Mouse (Mus musculus): ENCODE measurements around the gene Tyro3.

Tyro3 gene

DNA sequence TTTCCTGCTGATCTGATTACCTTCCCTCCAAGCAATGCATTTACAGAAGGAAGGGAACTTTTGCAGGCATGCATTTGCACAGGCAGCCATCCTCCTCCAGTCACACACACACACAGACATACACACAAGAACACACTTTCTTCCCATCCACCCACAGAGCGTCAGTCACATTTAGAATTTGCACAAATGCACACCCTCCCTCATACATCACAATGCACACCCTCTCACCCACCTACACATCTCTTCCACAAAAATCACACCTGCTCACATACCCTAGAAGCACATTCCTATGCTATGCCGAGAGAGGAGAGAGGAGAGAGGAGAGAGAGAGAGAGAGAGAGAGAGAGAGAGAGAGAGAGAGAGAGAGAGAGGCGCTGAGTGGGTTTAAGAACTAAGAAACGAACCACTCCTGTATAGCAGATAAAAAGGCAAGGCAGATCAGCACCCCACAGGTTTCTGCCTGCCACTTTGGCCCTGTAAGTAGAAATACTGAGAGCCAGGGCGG lies at the start of gene Tyro3:
TSS of gene Tyro3 (plus strand) at position 455 of the 505 bp plus-strand sequence.
- DNase-seq, result no peak

DNA sequence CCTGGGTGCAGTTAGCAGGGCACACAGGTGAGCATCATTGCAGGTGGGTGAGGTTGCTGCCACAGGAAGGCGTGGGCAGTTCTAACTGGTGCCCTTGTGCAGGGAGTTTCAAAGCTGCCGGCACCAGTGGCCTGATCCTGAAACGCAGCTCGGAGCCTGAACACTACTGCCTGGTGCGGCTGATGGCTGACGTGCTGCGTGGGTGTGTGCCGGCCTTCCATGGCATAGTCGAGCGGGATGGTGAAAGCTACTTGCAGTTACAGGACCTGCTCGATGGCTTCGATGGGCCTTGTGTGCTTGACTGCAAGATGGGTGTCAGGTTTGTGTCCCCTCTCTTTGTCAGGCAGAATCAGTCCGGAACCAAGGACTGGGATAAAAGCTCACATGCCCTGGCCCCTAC lies 48.3 kb upstream of the Tyro3 start:
- no peak for DNase-seq

DNA sequence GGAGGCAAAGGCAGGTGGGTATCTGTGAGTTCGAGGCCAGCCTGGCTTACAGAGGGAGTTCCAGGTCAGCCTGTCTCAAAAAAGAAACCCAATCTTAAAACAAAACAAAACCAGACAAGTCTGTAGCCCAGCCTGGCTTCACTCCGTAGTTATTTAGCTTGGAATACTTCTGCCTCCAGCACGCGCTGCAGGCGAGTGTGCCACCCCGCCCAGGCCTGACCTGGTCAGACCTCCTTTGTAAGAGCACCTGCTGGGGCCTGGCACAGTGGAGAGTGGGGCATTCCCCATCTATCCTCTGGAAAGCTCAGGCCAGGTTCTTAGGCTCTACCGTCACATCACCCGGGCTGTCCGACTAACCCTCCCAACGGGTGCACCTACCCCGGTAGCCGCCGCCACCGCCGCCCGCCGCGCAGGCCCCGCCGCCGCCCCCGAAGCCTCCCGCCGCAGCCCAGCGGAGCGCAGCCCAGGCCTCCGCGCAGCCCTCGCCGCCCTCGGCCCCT lies 39.9 kb upstream of the Tyro3 start:
- peak; percentile 24 for DNase-seq

DNA sequence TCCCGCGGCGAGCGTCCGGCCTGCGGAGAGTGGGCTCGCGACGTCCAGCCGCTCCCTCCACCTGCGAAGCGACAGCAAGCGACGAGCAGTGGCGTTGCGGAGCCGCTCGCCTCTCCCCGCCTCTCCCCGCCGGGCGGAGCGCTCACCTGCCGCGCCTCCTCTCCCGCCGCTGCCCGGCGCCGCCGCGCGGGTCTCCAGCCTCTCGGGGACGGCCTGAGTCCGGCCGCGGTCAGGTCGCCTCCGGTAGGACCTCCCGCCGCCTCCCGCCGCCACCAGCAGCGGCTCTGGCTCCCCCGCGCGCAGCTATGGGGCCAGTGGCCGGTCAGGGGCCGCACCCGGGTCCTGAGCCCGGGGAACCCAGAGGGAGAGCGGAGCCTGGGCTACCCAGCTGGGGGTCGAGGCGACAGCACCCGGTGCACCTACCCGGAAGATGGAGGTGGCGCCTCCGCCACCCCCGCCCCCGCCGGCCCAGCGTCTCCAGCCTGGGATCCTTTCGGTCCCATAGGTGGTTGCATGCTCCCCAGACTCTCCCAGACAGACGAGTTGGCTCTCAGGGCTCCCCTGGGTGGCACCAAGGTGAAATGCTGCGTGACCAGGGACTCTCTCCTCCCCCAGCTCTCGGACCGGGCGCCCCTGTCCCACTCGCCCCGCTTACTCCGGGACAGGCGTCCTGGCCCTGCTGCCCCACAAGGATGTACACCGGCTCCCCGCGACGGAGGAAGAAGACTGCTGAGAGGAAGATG lies 39.3 kb upstream of the Tyro3 start:
- DNase-seq, result peak; percentile 21

DNA sequence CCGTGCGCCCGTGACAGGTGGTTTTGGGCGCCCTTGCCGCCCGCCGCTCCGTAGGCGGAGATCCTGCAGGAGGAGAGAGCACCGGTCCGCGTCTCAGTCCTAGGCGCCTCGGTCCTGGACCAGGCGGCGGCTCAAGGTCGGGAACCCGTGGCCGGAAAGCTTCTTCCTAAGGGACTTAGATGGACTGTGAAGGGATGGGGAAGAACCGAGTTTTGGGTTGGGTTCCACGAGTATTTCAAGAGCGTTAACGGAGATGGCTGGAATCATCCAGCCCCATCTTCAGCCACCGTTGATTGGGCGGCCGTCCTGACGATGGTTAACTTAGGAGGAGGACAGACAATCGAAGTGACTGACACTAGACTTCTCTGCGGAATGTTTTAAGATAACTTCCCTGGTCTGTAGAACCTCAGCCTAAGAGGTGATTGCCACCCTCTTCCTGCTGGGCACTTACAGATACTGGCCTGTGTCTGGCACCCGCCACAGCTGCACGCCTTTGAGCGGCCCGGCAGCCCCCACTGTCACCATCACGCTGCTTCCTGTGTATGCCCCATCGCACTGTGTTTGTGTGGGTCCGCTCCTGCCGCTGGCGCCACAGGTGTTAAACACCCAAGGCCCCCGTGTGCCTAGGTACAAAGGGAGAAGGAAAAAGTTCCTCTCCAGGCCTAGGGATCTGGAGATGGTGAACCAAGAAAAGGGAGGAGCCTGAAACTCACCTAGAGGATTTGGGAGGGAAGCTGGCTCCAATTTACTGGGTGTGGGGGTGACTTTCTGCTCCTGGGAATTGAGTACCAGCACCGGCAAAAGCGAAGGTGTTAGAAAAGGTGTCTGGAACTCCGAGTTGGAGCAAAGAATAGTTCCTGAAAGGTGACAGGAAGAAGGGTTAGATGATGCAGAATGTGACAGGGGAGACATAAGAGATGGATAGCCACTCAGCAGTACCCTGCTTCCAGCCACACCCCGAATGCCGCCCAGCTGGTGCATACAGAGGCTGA lies 38.4 kb upstream of the Tyro3 start:
- DNase-seq, result peak; percentile 7

DNA sequence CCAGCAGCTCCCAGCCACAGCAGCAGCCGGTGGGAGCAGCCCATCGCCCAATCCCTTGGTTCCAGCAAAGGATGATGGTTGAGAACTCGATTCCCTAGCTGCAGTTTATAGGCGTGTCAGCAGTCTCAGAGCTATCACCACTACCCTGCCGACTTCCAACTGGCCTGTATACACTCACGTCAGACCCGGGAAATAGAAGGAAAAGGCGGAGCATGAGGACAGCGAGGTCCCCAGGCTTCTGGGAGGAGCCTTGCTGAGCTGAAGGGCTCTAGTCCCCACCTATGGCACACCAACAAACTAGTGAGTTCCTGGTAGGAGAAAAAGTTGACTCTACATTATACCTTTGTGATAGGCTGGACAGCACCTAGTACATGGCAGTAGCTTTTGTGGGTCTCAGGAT lies 37.3 kb upstream of the Tyro3 start, which contains the start of gene Ltk:
TSS of gene Ltk (minus strand) at position 181 of the 400 bp plus-strand sequence.
- DNase-seq, result no peak

DNA sequence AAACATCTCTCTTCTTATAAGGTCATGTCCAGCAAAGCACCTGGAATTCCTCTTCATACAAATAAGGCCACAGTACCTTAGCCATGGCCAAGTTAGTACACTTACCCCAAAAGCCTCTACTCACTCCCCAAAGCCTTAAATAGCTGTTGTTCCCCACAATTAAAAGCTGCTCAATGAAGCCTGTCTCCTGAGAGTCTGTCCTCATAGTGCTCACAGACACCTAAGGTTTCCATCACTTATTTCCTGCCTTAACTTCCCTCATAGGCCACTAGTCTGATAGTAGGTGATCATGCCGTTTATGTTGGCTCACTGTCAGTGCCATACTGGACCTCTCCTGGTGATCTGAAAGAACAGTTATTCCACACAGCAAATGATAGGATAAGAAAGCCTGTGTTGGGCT lies 35.3 kb upstream of the Tyro3 start:
- DNase-seq, result no peak

DNA sequence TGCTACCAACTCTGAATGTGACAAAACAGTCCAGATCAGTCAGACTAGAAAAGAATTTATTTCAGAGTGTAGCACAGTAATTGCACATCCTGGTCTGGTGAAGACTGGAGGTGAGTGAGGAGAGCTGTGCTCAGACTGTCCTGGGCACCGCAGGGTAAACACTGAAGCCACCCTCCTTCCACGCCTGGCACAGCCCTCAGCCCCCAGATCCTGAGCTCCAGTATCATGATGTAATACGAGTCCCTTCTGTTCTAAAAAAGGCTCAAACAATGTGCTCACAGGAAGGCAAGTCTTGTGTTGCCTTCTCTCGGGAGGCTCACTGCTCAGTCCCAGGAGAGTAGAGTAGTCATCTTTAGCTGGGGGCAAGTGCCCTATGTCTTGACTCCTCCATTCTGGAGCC lies 33.6 kb upstream of the Tyro3 start:
- DNase-seq, result no peak

DNA sequence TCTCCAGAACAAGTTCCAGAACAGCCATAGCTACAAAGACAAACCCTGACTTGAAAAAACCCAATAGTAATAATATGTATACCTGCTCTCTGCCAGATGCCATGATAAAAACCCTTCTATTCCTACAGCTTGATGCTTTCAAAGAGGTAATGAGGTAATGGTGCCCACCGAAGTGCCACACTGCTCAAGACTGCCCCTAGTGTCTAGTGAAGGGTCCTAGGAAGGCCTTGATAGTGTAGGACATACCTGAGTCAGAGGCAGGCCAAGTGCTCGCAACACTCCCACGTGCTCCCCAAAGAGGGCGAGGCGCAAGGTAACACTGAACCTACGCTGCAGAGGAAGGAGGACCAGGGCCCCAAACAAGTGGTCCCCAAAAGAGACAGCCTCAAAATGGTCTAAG lies 30.3 kb upstream of the Tyro3 start:
- peak; percentile 9 for DNase-seq

DNA sequence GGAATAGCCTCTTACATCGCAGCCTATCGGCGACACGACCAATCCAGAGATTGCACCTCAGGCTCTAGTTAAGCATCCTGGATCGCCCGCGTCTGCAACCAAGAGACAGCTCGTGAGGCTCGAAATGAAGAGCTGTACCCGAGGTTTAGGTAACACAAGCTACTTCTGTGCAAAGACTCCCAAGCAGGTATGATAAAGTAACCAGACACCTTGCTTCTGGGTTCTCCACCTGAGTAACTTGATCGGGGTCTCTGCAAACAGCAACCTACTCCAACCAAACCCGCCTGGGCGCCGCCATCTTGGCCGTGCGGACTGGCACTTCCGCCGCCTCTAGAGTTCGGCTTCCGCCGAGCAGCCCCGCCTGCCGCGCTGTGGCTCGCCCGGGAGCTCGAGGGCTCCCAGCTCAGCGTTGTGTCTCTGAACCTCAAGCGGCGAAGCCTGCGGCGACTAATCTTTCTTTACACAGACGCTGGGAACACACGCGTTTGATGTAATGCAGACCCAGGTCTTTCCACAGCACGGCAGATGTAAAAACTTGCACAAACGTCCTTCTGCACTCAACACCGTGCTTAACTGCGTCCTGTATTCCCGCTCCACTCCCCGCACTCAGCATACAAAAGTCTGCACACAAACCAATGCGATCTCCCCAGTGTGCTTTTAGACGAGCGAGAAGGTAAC lies 10.2 kb upstream of the Tyro3 start, which contains the start of gene Rpap1:
TSS of gene Rpap1 (minus strand) at position 332 of the 678 bp plus-strand sequence.
- DNase-seq, result peak; percentile 82

DNA sequence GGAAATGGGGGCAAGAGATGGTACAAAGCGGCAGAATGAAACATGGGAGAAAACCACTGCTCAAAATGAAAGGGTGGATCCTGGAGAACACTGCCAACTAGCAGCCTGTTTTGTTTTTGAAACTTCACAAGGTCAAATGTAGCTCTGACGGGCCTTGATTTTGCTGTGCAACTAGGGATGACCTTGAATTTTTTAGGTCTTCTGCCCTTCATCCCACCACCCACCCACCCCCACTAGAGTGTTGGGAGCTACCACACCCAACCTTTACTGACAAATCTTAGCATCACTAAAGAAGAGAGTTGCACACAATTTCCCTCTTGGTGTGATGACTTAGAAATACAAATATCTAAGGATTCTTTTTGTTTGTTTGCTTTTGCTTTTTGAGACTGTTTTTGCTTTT lies 7.5 kb upstream of the Tyro3 start:
- DNase-seq, result no peak

DNA sequence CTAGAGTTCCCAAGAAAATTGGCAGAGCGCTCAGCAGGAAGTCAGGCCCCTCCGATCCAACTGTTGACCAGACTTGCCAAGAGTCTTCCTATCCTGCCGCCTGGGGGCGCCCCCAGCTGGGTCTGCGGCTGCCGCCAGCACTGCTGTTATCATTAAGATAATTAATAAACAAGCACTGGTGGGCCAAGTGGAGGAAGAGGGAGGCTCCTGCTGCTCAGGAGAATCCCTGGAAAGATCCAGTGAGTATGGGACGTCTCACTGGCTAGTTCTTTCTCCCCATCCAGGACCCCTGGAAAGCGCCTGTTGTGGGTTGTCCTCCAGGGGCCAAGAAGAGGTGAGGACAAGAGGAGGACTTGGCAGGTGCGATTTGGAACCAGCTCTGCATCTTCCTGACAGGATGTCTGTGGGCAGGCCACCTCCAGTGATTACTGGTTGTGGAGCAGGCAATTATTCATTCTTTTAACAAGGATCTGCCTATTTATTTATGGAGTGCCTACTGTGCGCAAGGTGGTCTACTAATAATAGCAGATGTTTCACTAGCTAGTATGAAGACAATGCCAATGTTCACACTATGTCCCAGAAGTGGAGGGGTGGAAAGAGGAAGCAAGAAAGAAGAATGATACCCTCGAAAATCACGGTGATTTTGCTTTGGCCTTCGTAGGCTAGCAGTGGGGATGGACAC lies 854 bp downstream of the Tyro3 start:
- peak; percentile 83 for DNase-seq

DNA sequence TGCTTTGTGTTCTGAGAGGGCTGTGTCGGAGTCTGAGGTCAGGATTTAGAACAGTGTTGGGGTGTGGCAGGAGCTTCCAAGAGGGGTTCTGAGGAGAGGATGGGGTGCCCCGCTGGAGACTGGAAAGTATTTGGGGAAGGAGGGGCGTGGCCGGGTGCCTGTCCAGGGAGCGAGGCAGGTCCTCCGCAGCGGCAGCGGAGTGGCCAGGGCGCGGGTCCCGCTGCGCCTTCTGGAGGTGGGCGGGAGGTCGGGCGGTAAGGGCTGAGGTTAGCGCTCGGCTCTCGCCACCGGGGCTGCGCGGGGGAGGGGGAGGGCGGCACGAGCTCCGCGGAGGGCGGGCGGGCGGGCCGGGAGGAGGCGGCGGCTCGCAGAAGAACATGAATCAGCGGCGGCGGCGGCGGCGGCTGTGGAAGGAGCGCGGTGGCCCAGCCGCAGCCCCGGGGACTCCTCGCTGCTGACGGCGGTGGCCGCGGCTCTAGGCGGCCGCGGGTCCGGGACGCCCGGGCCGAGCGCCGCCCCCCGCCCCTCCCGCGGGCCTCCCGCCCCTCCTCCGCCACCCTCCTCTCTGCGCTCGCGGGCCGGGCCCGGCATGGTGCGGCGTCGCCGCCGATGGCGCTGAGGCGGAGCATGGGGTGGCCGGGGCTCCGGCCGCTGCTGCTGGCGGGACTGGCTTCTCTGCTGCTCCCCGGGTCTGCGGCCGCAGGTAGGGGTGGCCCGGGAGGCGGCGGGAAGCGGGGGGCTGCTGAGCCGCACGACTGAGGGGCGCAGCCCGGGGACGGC lies 1.8 kb downstream of the Tyro3 start:
- DNase-seq, result peak; percentile 43

DNA sequence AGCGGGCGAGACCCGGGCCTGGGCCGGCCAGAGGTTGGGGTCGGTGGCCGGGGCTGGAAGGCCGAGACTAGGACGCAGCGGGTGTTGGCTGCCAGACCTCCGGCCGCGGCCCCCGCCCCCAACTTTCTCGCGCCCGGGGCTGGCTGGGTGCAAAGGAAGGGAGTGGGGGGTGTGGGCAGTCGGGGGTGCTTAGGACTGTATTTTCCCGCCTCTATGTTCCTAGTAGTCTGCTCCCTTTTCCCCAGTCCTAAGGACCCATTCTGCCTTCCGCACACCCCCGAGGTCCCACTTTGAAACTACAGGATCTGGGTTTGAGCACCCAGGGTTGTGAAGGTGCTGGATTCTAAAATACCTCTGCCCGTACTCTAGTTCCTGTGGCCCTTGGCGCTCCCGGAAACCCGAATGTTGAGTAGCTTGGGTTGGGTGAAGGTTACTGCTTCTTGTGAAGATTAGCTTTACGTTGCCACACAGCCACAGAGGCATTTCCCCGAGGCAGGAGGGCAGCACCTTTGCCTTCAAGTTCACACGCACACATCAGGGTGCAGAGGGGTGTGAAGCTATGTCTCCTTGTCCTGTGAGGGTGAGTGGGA lies 2.5 kb downstream of the Tyro3 start:
- DNase-seq, result peak; percentile 25

DNA sequence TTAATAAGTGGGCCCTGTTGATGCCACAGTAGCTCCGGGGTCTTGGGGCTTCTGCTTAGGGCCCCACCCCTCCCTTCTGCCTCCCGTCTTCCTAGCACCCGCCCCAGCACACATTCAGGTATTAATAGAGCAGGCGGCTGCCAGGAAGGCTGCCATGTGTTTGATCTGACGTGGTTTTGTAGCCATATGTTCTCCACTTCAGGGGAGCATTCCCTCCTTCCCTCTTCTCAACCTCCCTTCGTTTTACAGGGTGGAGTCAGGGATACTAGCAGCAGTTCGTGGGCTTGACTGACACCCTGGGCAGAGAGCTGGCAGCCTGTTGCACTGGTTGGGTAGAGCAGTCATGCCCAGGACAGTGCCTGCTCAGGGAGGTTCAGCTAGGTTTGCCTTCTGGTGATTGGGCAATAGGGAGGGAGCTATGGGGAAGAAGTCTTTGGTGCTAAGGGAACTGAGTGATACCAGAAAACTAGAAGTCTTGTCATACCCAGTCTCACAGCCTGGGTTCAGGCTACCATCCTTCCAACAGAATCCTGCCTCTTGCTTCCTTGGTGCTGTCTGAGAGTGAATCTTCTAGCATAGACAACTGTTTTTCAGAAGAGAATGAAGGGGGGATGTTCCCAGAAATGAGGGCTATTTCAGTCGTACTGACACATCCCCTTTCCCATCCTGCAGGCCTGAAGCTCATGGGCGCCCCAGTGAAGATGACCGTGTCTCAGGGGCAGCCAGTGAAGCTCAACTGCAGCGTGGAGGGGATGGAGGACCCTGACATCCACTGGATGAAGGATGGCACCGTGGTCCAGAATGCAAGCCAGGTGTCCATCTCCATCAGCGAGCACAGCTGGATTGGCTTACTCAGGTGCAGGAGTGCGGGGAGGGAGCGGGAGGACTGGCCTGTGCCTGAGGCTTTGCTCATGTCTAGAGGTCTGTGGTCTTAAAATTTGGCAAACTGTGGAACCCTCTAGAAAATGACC lies 3.6 kb downstream of the Tyro3 start:
- DNase-seq, result no peak

DNA sequence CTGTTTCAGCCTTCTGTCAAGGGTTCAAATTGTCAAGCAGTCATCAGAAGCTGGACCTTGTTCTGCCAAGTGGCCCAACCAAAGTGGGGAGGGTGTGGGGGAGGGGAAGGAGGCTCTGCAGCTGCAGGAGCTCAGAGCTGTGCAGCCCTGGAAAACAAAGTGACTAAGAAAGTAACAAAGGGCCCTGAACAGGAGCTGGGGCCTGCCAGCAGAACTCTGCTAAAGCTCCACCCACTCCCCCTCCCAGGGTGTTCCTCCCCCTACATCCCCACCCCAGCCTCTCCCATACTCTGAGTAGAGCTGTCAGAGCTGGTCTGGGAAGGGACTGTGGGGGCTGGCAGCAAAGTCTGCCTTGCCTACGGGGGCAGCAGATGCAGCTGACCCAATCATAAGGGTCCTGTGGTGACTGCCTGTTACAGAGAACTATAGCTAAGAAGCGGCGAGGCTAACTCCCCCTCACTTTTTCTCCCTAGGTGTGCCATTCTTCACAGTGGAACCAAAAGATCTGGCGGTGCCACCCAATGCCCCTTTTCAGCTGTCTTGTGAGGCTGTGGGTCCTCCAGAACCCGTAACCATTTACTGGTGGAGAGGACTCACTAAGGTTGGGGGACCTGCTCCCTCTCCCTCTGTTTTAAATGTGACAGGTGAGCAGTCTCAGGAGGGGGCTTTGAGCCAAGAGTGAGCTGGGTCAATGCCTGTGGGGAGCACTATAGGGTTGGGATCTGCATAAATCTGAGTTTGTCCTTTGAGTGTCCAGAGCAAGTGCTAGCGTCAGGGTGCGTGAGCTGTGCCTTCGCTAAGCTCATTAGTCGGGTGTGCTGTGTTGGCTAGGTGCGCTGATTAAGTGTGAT lies 5.5 kb downstream of the Tyro3 start:
- DNase-seq, result no peak

DNA sequence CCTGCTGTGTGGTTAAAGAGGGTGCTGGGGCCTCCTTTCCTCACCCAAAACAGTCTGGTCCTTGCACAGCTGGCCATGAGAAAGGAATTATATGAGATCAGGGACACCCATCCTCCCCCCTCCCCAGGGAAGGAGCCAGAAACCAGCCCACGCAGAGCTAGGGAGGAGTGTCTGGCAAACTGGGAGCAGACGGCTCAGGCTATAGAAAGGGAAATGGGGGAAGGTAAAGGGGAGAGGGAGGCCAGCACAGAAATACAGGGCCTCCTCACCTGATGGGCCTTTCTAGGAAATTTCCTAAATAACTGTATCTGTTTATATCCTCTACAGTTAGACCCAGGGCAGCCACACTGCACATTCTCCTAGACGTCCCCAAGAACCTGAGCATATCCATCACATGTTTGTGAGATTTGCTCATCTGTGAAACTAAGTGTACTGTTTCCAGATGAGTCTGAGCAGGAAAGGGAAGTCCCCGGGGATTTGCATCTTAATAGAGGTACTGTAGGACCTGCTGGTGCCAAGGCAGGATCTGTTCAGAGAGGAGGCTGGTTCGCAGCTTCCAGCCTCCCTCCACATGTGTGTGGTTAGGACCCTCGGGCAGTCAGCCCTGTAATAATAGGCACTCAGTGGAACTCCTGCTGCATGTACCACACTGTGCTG lies 6.2 kb downstream of the Tyro3 start:
- no peak for DNase-seq

DNA sequence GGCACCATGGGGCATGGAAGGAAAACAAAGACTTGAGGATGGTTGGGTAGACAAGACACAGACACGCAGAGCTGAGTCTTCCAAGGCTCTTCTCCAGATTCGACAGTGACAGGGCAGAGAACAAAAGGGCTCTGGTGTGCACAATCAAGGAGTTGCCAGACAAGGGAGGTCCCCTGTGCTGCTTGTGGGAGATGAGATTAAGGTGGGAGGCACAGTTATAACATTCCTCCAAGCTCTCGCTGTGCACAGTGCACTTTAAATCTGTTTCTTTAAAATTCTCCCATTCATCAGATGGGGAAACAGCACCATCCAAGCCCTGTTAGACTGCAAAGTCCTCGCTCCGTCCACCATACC lies 6.7 kb downstream of the Tyro3 start:
- no peak for DNase-seq
